In the genomic region with DNA sequence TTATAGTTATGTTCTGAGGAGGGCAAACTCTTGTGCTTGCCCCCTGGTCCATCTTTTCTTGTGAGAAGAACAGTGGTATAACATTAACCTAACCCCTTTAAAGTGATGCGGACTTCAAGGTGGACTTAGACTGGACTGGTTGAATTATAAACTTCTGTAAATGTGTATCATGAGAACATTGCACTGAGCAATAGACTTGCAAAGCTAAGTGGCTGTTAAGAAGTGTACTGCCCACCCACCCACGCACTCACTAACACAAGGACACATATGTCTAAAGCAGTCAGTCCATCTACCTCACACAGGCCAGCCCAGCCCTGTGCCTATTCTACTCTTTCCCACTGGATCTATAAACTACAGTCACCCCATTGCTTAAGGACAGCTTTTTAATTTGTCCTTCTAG, we compare ENCODE assay signal across 20 mouse cellular contexts. TPM values are rescaled to one million over a fixed set of nuclear protein-coding genes. Genes with fewer than 3 reads are reported as not detected.
DNase-seq lines count a peak whose midpoint lies in the region; TF ChIP-seq lines count a peak whose summit lies in the region.
"Had no signal": no experiment of that assay in that cellular context is flagged by ENCODE, and none has a peak within 500 bp of the region (broad histone marks: within the 10 kb centered on the region; RNA-seq: fewer than 3 reads in every experiment).

No protein-coding gene starts in this region.

- intact Hi-C loops in left cerebral cortex, postnatal 25 days (cut with DNase I) = no loop called here

- DNase-seq in layer of hippocampus, adult 2 months (ENCODE audit: low spot score in 2 of 2) = no peak
- DNase-seq in layer of hippocampus, postnatal 25 days (ENCODE audit: extremely low spot score in 1 of 2, low spot score in 1 of 2) = no peak
- DNase-seq in kidney, adult 9 months = peak; percentile 89
- peak; percentile 47 for DNase-seq in kidney, postnatal 10 days
- DNase-seq in yolk sac, embryonic 10.5 days (ENCODE audit: low spot score) = peak; percentile 42
- DNase-seq in cerebellum, adult 11 months = no peak
- no peak for DNase-seq in spleen, adult 18-20 months
- DNase-seq in left cerebral cortex, postnatal 25 days (ENCODE audit: low spot score in 2 of 2) = no peak
- DNase-seq: adrenal gland, adult 2 months; adrenal gland, postnatal 25 days; cerebellum, adult 8-10 months; cerebellum, postnatal 14 days; gastrocnemius, postnatal 36 days; heart, adult 18-20 months; heart, postnatal 14 days had no signal

- H3K27ac ChIP-seq in layer of hippocampus, adult 2 months = 0 out of 2 replicates have a peak overlapping the region, but pooled peaks have one; percentile 7
- H3K27ac ChIP-seq: embryonic facial prominence, embryonic 12.5 days; forebrain, embryonic 15.5 days; heart, embryonic 15.5 days; hindbrain, embryonic 13.5 days had no signal

- no peak overlapping the region for H3K4me3 ChIP-seq in layer of hippocampus, adult 2 months
- H3K4me3 ChIP-seq: embryonic facial prominence, embryonic 12.5 days; forebrain, embryonic 15.5 days; heart, embryonic 15.5 days; hindbrain, embryonic 13.5 days had no signal

- no peak for TF ChIP-seq CTCF in layer of hippocampus, adult 2 months (conservative IDR thresholded peaks at IDR 0.05)

RNA-seq across cellular contexts. Expression of gene Cflar, which starts 22.3 kb away (rescaled TPM):
- 10 to 100 TPM; 32.9 to 35.2 TPM for total RNA-seq in layer of hippocampus, adult 2 months (2021)
- total RNA-seq in layer of hippocampus, postnatal 25 days (2021) = 10 to 100 TPM; 32.6 to 32.8 TPM
- total RNA-seq in left cerebral cortex, postnatal 25 days (2021) = 10 to 100 TPM; 23.9 to 25.8 TPM

RNA-seq across cellular contexts. Expression of gene Als2cr12, which starts 37.8 kb away (rescaled TPM):
- total RNA-seq in layer of hippocampus, adult 2 months (2021) = not detected
- not detected for total RNA-seq in layer of hippocampus, postnatal 25 days (2021)
- not detected for total RNA-seq in left cerebral cortex, postnatal 25 days (2021)
- total RNA-seq: gastrocnemius, postnatal 36 days; heart, adult 18-20 months; heart, postnatal 14 days; hematopoietic stem cell, adult 5-6 weeks had no signal

Comparison
In these comparisons a context has a peak if more than half of its experiments do, and no peak if none do; other contexts are left out.
1. DNase-seq: peak in kidney, adult 9 months (single experiment), kidney, postnatal 10 days (single experiment) and yolk sac, embryonic 10.5 days (single experiment); none in layer of hippocampus, adult 2 months (0 of 2), layer of hippocampus, postnatal 25 days (0 of 2), cerebellum, adult 11 months (single experiment), spleen, adult 18-20 months (0 of 2) and left cerebral cortex, postnatal 25 days (0 of 2).